Mouse (Mus musculus): Measurements from ENCODE around the gene Spata45. TPM values are rescaled to one million over a fixed set of nuclear protein-coding genes. Genes with fewer than 3 reads are reported as not detected.

The Spata45 gene
- not detected for polyA plus RNA-seq (2021)

DNA sequence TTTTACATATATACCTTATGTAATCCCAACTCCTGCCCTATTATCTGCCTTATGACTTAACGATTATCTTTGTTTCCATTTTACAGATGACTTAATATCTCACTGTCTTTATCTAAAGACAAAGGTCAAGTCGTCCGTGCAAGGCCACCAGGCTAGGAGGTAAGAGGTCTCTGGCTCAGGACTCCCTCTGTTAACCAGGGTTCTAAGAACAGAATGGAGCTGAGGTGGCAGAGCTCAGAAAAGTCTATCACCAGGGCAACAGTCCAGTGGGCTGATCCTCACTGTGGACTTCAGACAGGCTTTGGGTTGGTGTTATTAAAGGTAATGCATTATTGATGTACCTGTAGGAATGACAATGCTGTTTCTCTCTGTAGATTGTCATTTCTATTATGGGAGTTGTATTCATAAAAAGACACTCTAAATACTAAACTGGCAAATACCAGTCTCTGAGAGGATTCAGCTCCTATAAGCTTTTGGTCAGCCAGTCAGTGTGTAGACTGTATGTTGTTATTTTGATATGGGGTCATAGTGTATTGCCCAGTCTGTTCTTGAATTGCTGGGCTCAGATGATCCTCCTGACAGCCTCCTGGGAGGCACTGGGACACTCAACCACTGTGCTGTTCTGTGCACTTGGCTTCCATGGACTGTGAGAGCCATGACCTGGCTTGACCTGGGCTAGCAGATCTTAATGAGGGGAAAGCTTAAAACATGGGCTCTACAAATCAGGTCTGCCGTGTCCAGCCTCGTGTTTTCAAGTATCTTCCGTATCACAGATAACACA lies at the start of gene Spata45:
Spata45 (plus strand) TSS at position 86 of the 781 bp plus-strand sequence.
- no peak for TF ChIP-seq CTCF (IDR thresholded peaks at IDR 0.05)
- DNase-seq (ENCODE audit: low read depth, low spot score): no peak
- ChIA-PET CTCF (interaction anchor here (1.2 kb wide), 1 partner anchor 10 kb away, joined by 3 read pairs; no protein-coding TSS in a partner anchor), POLR2A (no interaction called here)
- in situ Hi-C loops (cut with MboI; ENCODE audit: low pct_unique_long_range_greater_than_20kb): no loop called here
- no peaks in the 10 kb centered on the region for H3K27me3 ChIP-seq
- ATAC-seq: no peak

DNA sequence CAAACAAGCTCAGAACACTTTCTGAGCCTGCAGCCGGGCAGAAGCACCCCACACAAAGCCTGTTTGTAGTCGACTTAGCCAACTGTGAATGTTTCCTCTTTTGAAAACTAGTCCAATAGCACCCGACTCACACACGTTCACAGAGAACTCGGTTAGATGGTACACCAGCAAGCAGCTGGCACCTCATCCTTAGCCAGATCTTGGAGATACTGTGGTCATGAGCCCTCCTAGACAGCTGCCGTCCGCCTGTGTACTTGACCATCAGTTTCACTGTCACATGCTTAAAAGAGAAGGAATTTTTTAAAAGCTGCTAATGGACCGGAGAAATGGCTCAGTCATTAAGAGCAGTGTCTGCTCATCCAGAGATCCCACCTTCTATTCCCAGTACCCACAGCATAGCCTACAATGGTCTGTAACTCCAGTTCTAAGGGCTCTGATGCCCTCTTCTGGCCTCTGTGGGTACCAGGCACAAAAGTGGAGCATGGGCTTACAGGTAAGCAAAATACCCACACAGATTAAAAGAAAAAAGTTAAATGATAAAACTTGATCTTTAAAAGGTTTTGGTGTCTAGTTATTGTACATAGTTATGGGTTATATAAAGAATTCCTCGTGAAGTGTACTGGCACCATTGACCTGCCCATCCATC lies 46.9 kb upstream of the Spata45 start:
- POLR2A ChIA-PET: interaction anchor here (1.0 kb wide), 1 partner anchor 11 kb away, joined by 4 read pairs; no protein-coding TSS in a partner anchor
- ATAC-seq: no peak
- DNase-seq (ENCODE audit: low read depth, low spot score): no peak
- peak; percentile 60 for TF ChIP-seq CTCF (IDR thresholded peaks at IDR 0.05)
- CTCF ChIA-PET: interaction anchor here (1.0 to 2.3 kb wide), 2 partner anchors 8 to 12 kb away, joined by 3 to 9 read pairs; no protein-coding TSS in a partner anchor
- H3K27me3 ChIP-seq: no peaks in the 10 kb centered on the region
- in situ Hi-C loops (cut with MboI; ENCODE audit: low pct_unique_long_range_greater_than_20kb): no loop called here

DNA sequence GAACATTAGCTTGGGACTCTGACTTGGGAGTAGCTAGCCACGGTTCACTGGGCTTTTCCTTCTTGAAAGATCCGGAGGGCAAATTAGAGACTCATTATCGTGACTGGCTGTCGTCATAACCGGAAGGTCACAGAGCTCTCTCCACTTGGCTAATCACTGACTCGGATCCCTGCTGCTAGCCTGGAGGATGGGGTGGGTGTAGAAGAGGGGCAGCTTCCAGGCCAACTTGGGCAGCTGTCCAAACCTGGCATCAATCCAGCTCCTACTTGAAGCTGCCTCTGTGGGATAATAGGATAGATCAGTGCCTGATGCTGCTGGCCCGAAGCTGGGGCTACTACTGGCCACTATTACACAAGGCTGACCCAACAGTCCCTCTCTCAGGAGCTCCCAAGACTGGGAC lies 40.9 kb upstream of the Spata45 start:
- DNase-seq (ENCODE audit: low read depth, low spot score) (peak; percentile 88), ATAC-seq (peak; percentile 88)
- no peak for TF ChIP-seq CTCF (IDR thresholded peaks at IDR 0.05)
- ChIA-PET CTCF (interaction anchor here (1.0 to 1.9 kb wide), 5 partner anchors 16 to 67 kb away, joined by 3 to 7 read pairs (median 3); partner anchors contain the start of genes Nsl1 and Tatdn3), POLR2A (interaction anchor here (2.4 kb wide), 1 partner anchor 16 kb away, joined by 8 read pairs; the partner anchor contains the start of gene Vash2)
- no peaks in the 10 kb centered on the region for H3K27me3 ChIP-seq
- in situ Hi-C loops (cut with MboI; ENCODE audit: low pct_unique_long_range_greater_than_20kb): no loop called here

DNA sequence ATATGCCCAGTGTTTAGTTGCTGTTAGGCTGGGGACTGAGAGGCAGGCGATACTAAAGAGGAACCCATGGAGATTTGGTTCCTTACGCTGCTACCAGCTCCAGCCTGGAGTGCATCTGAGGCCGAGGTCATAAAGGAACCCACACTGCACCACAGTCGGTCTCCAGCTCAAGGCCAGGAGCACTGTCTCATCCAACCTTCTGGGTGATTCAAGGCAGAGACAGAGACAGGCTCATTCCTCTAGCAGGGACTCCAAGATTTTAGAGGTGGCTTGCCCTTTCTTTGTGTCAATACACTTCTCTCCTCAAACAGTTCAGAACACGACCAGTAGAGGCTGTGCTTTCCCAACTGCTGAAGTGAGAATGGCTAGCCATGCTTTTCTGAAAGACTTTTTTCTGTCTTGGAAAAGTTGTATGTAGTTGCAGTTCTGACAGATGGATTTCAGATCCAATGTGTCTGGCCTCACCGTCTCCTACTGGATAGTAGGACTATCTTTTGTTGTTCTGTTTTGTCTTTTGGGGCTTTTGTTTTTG lies 40.0 kb upstream of the Spata45 start:
- ChIA-PET POLR2A (interaction anchor here (2.4 kb wide), 1 partner anchor 17 kb away, joined by 8 read pairs; the partner anchor contains the start of gene Vash2), CTCF (interaction anchor here (1.9 kb wide), 1 partner anchor 19 kb away, joined by 7 read pairs; no protein-coding TSS in a partner anchor)
- peak; percentile 40 for TF ChIP-seq CTCF (IDR thresholded peaks at IDR 0.05)
- in situ Hi-C loops (cut with MboI; ENCODE audit: low pct_unique_long_range_greater_than_20kb): no loop called here
- no peaks in the 10 kb centered on the region for H3K27me3 ChIP-seq
- DNase-seq (ENCODE audit: low read depth, low spot score) (no peak), ATAC-seq (no peak)

DNA sequence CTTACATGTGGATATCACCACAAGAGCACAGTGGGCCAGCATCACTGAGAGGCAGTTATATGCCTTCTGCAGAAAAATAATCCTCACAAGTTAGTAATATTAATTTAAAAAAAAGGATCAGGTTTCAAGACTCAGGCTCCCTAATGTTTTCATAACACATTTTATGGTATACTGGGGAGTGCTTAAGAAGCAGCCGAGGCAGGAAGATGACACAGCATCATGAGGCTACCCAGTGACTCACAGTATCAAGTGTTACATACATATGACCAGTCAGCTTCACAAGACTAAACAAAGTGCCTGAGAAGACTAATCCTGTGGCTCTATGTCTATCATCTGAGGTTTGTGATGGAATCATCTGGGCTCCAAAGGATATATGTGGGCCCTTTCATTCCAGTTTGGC lies 38.4 kb upstream of the Spata45 start:
- ChIA-PET CTCF (interaction anchor here (1.1 kb wide), 1 partner anchor 53 kb away, joined by 3 read pairs; no protein-coding TSS in a partner anchor), POLR2A (no interaction called here)
- no peaks in the 10 kb centered on the region for H3K27me3 ChIP-seq
- no peak for DNase-seq (ENCODE audit: low read depth, low spot score)
- ATAC-seq: no peak
- TF ChIP-seq CTCF (IDR thresholded peaks at IDR 0.05): no peak
- in situ Hi-C loops (cut with MboI; ENCODE audit: low pct_unique_long_range_greater_than_20kb): no loop called here

DNA sequence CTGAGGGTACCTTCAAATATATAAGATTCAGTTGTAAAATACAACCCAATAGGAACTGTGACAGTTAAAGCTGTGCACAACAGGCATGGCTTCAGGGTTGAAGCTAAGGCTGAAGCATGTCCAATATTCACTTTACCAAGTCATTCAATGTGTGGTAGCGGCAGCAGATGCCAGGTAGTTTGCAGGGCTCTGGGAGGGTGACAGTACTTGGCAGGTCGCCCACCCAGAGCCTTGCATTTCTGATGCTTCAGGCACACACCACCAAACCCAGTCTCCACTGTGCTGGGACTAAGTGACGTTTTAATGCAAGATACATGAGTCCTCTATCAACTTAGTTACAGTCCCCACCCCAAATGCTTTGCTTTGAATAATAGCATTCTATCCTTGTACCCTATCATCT lies 35.8 kb upstream of the Spata45 start:
- DNase-seq (ENCODE audit: low read depth, low spot score): no peak

DNA sequence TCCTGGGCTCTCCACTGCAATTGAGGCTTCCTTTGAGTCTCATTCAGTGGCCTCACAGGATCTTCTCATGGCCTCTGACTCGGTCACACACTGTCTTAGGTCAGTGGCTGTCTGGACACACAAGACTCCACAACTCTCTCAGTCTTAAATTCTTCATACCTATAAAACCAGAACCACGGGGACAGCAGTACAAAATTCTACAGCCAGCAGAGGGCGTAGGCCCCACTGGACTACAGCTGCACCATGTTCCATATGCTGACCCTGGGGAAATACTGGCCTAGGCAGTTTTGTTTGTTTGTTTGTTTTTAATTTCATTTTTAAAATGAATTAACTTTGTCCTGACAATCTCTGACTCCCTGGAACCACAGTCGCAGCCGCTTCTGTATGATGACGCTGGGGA lies 34.2 kb upstream of the Spata45 start:
- peak; percentile 64 for TF ChIP-seq CTCF (IDR thresholded peaks at IDR 0.05)
- in situ Hi-C loops (cut with MboI; ENCODE audit: low pct_unique_long_range_greater_than_20kb): no loop called here
- peak; percentile 67 for ATAC-seq
- no peak for DNase-seq (ENCODE audit: low read depth, low spot score)
- ChIA-PET POLR2A (no interaction called here), CTCF (interaction anchor here (1.1 kb wide), 1 partner anchor 60 kb away, joined by 4 read pairs; the partner anchor contains the start of genes Nsl1 and Tatdn3)
- no peaks in the 10 kb centered on the region for H3K27me3 ChIP-seq

More for the DNA sequence above, 35.8 kb upstream of the Spata45 start:
- no peaks in the 10 kb centered on the region for H3K27me3 ChIP-seq
- TF ChIP-seq CTCF (IDR thresholded peaks at IDR 0.05): no peak
- ATAC-seq: no peak
- POLR2A ChIA-PET: interaction anchor here (0.6 kb wide), 1 partner anchor 29 kb away, joined by 3 read pairs; no protein-coding TSS in a partner anchor
- CTCF ChIA-PET: no interaction called here
- in situ Hi-C loops (cut with MboI; ENCODE audit: low pct_unique_long_range_greater_than_20kb): no loop called here

DNA sequence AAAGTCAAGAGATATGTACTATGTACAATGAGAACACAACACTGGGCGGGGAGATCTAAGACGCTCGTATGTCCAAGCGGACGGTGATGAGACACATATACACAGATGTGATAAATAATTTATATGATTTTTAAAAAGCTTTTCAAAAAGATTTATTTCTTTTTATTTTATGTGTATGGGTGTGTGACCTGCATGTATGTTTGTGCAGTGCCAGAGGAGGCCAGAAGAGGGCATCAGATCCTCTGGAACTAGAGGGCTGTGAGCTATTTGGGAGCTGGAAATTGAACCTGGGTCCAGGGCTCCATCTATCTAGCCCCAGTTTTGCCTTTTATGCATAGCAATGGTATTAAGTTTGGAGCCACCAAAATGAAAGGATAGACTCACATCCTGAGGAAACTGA lies 27.7 kb upstream of the Spata45 start:
- DNase-seq (ENCODE audit: low read depth, low spot score): no peak
- in situ Hi-C loops (cut with MboI; ENCODE audit: low pct_unique_long_range_greater_than_20kb): loop anchor here (5.0 kb wide), 1 partner anchor 54 kb away; the partner anchor contains the start of genes Nsl1 and Tatdn3
- POLR2A ChIA-PET: no interaction called here

DNA sequence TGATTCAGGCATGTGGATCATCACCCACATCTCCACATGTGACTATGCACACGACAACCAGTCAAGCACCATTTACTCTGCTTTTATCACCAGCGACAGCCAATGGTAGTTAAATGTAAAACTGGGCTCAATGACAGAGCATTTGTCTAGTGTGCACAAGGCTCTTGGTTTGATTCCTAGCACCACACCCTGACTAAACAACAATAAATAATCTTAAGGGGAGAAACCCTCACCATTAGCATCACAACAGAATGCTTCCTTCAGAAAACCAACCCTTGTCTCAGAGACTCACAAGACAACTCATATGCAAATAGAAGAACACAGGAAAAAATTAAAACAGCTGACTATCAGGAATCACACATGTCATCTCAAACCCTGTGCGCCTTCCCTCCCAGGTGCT lies 22.2 kb upstream of the Spata45 start:
- TF ChIP-seq CTCF (IDR thresholded peaks at IDR 0.05): no peak
- no peak for DNase-seq (ENCODE audit: low read depth, low spot score)
- POLR2A ChIA-PET: no interaction called here
- H3K27me3 ChIP-seq: no peaks in the 10 kb centered on the region
- CTCF ChIA-PET: no interaction called here
- in situ Hi-C loops (cut with MboI; ENCODE audit: low pct_unique_long_range_greater_than_20kb): no loop called here
- no peak for ATAC-seq

More for the DNA sequence above, 27.7 kb upstream of the Spata45 start:
- no peaks in the 10 kb centered on the region for H3K27me3 ChIP-seq
- no peak for ATAC-seq
- peak; percentile 59 for TF ChIP-seq CTCF (IDR thresholded peaks at IDR 0.05)
- CTCF ChIA-PET: interaction anchor here (1.1 to 1.9 kb wide), 3 partner anchors 10 to 31 kb away, joined by 3 to 4 read pairs (median 3); no protein-coding TSS in a partner anchor

DNA sequence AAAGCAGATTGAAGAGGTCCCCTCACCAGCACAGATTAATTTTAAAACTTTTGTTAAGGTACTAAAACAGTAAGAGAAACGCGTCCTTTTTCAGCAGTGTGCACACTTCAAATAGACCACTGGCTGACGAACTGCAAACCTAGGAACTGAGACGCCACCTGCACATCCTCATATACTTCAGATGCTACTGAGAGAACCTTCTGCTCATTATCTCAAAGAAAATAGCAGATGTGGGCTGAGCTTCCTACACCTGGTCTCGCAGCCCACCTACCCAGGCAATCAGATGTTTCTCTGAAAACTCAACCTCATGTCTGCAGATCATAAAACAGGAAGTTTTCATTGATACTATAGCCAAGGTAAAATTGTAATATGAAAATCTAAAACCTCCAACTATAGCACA lies 16.6 kb upstream of the Spata45 start:
- H3K27me3 ChIP-seq: no peaks in the 10 kb centered on the region
- ChIA-PET CTCF (interaction anchor here (1.0 kb wide), 1 partner anchor 13 kb away, joined by 3 read pairs; no protein-coding TSS in a partner anchor), POLR2A (interaction anchor here (1.9 kb wide), 1 partner anchor 12 kb away, joined by 4 read pairs; no protein-coding TSS in a partner anchor)
- DNase-seq (ENCODE audit: low read depth, low spot score): no peak
- ATAC-seq: no peak
- TF ChIP-seq CTCF (IDR thresholded peaks at IDR 0.05): no peak
- in situ Hi-C loops (cut with MboI; ENCODE audit: low pct_unique_long_range_greater_than_20kb): no loop called here
